Mouse (Mus musculus) embryonic fibroblast, embryonic 13.5 days (primary cell): ENCODE data around the gene Gm614. TPM values are rescaled to one million over a fixed set of nuclear protein-coding genes. Genes with fewer than 3 reads are reported as not detected.

Source experiments
- H3K27ac ChIP-seq: 2 replicates; pipeline ENCODE4 v1.5.1; 2012; ENCODE audit warnings: low read length, control low read depth, inconsistent platforms; ENCODE audit not compliant: insufficient read depth
- H3K4me1 ChIP-seq: 2 replicates; pipeline ENCODE4 v1.6.1; 2011; ENCODE audit warnings: low read length; ENCODE audit not compliant: control insufficient read depth, insufficient read depth
- H3K4me3 ChIP-seq: 2 replicates; pipeline ENCODE4 v1.5.1; 2011; ENCODE audit warnings: mild to moderate bottlenecking, control low read depth, low read length; ENCODE audit not compliant: insufficient read depth
- CTCF ChIP-seq: IDR thresholded peaks from 2 replicates; pipeline ENCODE4 v1.5.1; 2011; ENCODE audit warnings: mild to moderate bottlenecking, control low read depth, low read length, moderate library complexity, borderline replicate concordance; ENCODE audit not compliant: insufficient read depth
- POLR2A ChIP-seq: IDR thresholded peaks from 2 replicates; pipeline ENCODE4 v1.6.1; 2011; ENCODE audit warnings: low read depth, mild to moderate bottlenecking, control low read depth, low read length, moderate library complexity
- polyA plus RNA-seq: library from polyadenylated mRNA; stranded (reverse); fragments of >200 nt; gene quantifications from 2 replicates; pipeline ENCODE4 v1.2.4, GENCODE M21; 2011; ENCODE audit warnings: low read depth; ENCODE audit not compliant: missing spikeins, insufficient read length

Gene Gm614
- not detected in 2 replicates for polyA plus RNA-seq

DNA sequence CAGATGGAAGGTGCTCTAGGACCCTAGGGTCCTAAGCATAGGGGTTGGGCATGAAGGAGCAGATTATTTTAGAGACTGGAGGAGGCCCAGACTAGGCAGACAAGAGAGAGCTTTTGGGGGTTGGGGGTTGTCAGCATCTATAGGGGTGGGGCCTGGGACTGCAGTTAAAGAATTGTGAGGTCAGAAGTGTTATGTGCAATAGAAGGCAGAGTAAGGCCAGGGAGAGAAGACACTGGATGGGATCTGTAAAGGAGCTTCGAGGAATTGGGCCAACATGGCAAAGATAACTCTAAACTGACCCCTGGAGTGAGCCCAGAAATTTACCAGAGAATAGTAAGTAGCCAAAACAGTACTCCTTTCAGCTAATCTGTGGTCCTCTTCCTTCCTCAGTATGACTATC lies at the start of gene Gm614:
TSS of gene Gm614 (minus strand) at position 101 of the 400 bp plus-strand sequence.
- Histone ChIP-seq H3K4me3 (no peak within 1 kb of the TSS), H3K27ac (no peak within 1 kb of the TSS), H3K4me1 (no peaks in the 10 kb centered on the region)
- no peak for TF ChIP-seq CTCF
- TF ChIP-seq POLR2A = no peak

DNA sequence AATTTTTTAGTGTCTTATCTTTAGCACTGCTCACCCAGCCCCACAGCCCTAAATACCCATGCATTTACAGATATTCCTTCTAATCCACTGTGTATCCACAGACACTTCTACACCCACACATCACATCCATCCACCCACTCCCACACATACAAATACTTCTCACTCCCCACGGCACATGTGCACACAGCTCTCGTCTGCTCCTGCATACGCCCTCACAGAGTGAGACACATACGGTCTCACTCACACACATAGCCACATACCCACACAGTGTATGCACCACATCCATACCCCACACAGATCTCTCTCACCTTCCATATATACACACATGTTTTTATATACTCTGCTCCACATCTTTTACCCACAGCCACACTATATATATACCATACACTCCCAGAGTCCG lies 45.5 kb upstream of the Gm614 start:
- no peak overlapping the region for H3K4me3 ChIP-seq
- H3K4me1 ChIP-seq = no peaks in the 10 kb centered on the region
- H3K27ac ChIP-seq = no peak overlapping the region
- no peak for TF ChIP-seq CTCF

DNA sequence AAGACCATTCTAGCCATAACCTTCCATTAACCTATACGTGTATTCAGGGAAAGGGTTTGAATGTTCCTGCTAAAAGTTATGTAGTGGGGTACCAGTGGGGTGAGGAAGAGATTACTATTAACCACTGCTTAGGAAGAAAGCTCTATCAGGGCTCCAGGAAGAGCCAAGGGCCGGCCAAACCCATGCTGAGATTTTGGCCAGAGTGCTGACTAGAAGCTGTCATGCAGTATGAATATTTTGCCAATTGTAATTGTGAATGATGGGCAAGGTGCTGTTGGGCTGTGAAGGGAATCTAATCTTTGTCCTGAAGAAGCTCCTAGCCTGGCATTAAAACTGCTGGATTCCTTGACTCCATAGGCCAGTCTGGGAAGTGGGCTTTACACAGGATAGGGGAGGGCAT lies 40.9 kb upstream of the Gm614 start:
- Histone ChIP-seq H3K27ac (no peak overlapping the region), H3K4me1 (no peaks in the 10 kb centered on the region), H3K4me3 (no peak overlapping the region)
- TF ChIP-seq CTCF = no peak

DNA sequence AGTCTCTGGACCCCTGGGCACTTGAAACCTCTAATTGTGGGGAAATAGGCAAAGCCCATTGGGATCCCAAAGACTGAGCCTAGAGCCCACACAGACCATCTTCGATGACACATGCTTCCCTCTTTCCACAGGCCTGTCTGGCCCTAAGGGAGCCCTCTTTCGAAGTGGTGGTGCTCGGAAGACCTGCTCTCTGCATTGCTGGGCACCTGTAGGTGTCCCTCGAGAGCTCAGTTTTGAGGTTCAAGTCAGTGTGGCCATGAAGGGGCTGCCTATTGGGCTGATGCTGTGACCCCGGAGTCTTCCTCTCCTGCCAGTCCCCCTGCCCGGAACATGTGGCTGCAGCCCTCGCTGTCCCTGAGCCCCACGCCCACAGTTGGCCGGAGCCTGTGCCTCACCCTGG lies 37.9 kb upstream of the Gm614 start:
- H3K4me1 ChIP-seq = no peaks in the 10 kb centered on the region
- TF ChIP-seq POLR2A (no peak), CTCF (no peak)
- no peak overlapping the region for H3K4me3 ChIP-seq
- no peak overlapping the region for H3K27ac ChIP-seq

DNA sequence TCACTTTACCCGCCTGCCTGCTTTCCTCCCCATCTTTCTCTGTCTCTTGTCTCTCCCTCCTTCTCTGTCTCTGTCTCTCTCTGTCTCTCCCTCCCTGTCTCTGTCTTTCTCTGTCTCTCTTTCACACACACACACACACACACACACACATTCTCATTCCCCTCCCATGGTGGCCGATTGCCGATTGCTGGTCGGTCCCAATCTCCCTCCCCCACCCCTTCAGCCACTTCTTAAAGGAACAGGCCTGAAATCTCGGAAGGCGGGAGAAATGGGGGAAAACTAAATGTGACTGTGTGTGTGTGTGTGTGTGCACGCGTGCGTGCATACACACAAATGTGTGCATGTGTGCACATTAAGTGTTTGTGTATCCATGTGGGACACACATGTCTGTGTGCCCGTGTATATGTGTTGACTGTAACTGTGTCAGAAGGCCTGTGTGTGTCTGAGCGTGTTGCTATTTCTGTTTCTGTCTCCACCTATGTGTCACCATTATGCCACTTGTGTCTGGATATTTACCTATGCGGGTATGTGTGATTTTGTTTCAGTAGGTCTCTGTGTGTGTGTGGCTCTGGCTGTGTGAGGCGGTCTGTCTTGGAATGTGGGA lies 36.7 kb upstream of the Gm614 start:
- no peak overlapping the region for H3K4me3 ChIP-seq

DNA sequence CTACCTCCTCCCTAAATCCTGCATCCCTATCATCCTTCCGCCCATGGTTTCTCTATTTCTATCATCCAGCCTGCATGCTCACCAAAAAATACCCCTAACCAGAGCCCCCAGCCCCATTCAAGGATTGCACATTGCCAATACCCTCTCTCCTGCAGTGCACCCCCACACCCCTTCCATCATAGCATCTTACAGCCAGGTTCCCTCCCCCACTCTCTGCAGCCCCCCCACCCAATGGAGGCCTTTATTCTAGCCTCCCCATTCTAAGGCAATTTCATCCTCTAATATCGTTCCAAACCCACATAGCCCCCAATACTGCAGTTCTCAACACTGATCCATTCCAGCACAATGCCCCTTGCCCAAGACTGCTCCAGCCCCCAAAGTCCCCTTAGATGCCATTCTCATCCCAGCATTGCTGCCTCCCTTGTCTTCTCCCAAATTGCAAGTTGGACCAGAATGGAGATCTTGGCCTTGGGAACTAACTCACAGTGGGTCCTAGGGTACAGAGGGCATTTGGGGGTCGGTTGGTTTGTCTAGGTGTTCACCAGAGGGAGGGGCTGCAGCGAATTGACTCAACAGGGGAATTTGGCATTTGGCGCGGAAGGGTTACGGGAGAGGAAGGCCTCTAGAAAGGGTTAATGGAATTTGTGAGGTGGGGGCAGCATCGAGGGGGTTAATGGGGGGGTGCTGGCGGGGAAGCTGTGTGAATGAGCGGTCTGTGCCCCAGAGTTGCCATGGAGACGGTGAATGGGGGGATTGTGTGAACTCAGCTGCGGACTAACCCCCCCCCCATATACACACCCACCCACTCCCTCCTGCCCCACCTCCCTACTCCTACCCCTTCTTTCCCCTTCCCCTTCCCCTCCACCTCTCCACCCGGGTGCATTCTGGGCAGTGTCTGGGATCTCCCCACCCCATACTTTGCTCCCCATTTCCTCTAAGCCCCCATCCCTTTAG lies 36.0 kb upstream of the Gm614 start:
- Histone ChIP-seq H3K27ac (no peak overlapping the region), H3K4me1 (no peaks in the 10 kb centered on the region), H3K4me3 (no peak overlapping the region)
- TF ChIP-seq CTCF = no peak
- no peak for TF ChIP-seq POLR2A

More for the DNA sequence above, 36.7 kb upstream of the Gm614 start:
- Histone ChIP-seq H3K4me1 (no peaks in the 10 kb centered on the region), H3K27ac (no peak overlapping the region)
- TF ChIP-seq POLR2A (no peak), CTCF (no peak)

DNA sequence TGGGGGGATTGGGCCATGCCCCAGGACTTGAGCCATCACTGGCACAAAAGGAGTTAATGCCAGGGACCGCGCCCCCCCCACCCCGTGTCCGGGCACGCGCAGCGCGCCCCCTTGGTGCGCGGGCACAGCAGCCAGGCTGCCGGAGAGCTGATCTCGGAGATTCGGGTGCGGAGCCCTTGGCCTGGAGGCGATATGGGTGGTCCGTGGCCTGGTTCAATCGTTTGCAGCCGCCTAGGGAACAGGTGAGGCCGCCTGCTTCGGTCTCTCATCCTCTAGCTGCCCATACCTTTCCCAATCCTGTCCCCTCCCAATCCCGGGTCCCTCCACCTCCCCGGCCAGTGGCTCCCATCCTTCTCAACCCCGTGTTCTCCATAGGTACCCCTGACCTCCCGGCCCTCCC lies 35.3 kb upstream of the Gm614 start, which contains the start of gene Nlgn3:
TSS of gene Nlgn3 (plus strand) at position 114 of the 400 bp plus-strand sequence.
- Histone ChIP-seq H3K27ac (no peak within 1 kb of the TSS), H3K4me1 (no peaks in the 10 kb centered on the region), H3K4me3 (no peak within 1 kb of the TSS)
- TF ChIP-seq POLR2A (no peak), CTCF (no peak)

DNA sequence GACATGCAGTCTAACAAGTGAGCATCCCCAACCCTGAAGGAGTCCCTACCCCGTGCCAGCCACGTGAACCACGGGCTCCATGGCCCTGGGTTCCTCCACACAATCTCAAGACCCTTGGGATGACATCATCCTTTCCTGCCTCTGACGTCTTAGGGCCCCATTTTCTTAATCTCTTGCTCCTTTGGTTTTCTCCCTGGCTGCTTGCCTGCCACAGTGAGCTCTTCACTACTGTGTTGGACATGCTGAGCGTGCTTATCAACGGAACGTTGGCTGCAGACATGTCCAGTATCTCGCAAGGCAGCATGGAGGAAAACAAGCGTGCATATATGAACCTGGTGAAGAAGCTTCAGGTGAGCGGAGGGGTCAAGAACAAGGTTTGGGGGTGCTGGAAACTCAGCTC lies 26.3 kb upstream of the Gm614 start:
- Histone ChIP-seq H3K4me3 (no peak overlapping the region), H3K27ac (no peak overlapping the region), H3K4me1 (no peaks in the 10 kb centered on the region)
- no peak for TF ChIP-seq CTCF
- TF ChIP-seq POLR2A = no peak

DNA sequence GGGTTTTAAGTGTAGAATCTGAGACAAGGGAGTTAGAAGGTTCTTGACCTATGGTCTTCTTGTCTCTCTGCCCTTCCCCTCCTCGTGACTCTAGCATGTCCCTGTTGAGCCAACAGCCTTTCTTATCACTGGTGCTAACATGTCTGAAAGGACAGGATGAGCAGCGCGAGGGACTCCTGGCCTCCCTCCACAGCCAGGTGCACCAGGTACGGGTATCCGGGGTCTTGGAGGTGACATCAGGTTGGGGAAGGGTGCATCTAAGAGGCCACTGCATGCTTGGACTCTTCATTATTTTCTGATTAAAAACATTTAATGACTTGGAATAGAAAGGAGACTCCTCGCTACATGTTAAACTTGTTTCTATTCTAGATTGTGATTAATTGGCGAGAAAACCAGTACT lies 25.2 kb upstream of the Gm614 start:
- Histone ChIP-seq H3K4me3 (no peak overlapping the region), H3K27ac (no peak overlapping the region), H3K4me1 (no peaks in the 10 kb centered on the region)
- TF ChIP-seq CTCF (no peak), POLR2A (no peak)

DNA sequence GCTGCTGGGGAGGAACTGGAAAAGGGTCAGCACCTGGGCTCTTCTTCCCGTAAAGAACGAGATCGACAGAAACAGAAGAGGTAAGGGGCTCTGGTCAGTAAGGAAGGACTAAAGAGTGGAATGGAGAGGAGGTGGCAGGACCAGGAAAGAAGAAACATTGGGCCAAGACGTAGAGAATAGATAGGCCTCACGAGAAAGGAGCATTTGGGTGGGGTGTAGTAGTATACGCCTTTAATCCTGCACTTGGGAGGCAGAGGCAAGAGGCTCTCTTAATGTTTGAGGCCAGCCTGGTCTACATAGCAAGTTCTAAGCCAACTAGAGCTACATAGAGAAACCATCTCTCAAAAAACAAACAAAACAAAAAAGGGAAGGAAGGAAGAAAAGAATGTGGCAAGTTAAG lies 24.6 kb upstream of the Gm614 start:
- Histone ChIP-seq H3K4me1 (no peaks in the 10 kb centered on the region), H3K27ac (no peak overlapping the region), H3K4me3 (no peak overlapping the region)
- TF ChIP-seq CTCF (no peak), POLR2A (no peak)
